Comparison of ENCODE assay signal across 9 mouse cellular contexts in the genomic region with DNA sequence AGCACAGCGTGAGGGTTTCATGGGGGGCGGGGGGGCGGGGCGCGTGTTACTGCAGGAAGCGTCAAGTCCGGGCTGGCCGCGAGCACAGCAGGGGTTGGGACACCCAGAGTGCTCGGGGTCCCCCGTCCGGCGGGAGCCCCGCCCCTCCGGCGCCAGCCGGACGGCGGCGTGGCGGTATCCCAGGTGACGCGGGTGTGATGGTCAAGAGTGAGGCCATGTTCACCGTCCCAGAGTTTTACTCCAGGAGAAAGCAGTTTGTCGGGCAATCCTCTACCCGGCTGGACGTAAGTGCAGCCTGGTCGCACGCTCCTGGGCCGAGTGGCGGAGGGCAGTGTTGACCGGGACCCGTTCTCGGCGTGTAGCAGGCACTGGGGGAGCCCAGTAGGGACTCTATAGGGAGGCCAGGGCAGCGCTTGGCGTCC. TPM values are rescaled to one million over a fixed set of nuclear protein-coding genes. Genes with fewer than 3 reads are reported as not detected.
DNase-seq lines count a peak whose midpoint lies in the region; ATAC-seq and TF ChIP-seq lines count a peak whose summit lies in the region.
"Had no signal": no experiment of that assay in that cellular context is flagged by ENCODE, and none has a peak within 500 bp of the region (broad histone marks: within the 10 kb centered on the region; RNA-seq: fewer than 3 reads in every experiment).

A gene (plus strand): TSS at position 106 of the 422 bp plus-strand sequence.

- H3K27ac ChIP-seq in forebrain, postnatal 0 days (ENCODE audit: low read depth, low read length), result no peak within 1 kb of the TSS
- no peak within 1 kb of the TSS for H3K27ac ChIP-seq in lung, embryonic 14.5 days (ENCODE audit: low read depth)
- no peak within 1 kb of the TSS for H3K27ac ChIP-seq in cerebellum, adult 2 months (ENCODE audit: insufficient read depth, low read length)

- H3K9ac ChIP-seq in forebrain, postnatal 0 days, result 0 out of 2 replicates have a peak within 1 kb of the TSS, but pooled peaks have one; percentile 10
- peak within 1 kb of the TSS; percentile 55 for H3K9ac ChIP-seq in lung, embryonic 14.5 days

- peak within 1 kb of the TSS; percentile 34 for H3K4me3 ChIP-seq in forebrain, postnatal 0 days (ENCODE audit: low read depth, low read length)
- H3K4me3 ChIP-seq in lung, embryonic 14.5 days (ENCODE audit: low read depth, low read length), result peak within 1 kb of the TSS; percentile 44
- no peak within 1 kb of the TSS for H3K4me3 ChIP-seq in cerebellum, adult 2 months (replicated peaks; ENCODE audit: insufficient read depth, low read depth, low read length)

- no peaks in the 10 kb centered on the region for H3K36me3 ChIP-seq in forebrain, postnatal 0 days (ENCODE audit: insufficient read depth)
- H3K36me3 ChIP-seq in lung, embryonic 14.5 days (ENCODE audit: insufficient read depth), result no peaks in the 10 kb centered on the region

- peak; percentile 24 for DNase-seq in kidney, adult 11 months
- no peak for DNase-seq in kidney, adult 8-10 months
- no peak for DNase-seq in forebrain, postnatal 0 days
- peak; percentile 46 for DNase-seq in kidney, adult 18-20 months
- peak; percentile 62 for DNase-seq in lung, embryonic 14.5 days
- peak; percentile 55 for DNase-seq in retina, embryonic 14.5 days (ENCODE audit: low spot score)
- no peak for DNase-seq in cerebellum, adult 2 months

- under 1% methylated on average over 37 of the region's 37 CpGs for WGBS in forebrain, postnatal 0 days
- 2% methylated on average over 37 of the region's 37 CpGs for WGBS in lung, embryonic 14.5 days
- 3% methylated on average over 37 of the region's 37 CpGs for WGBS in cerebellum, adult 2 months

- peak within 1 kb of the TSS; percentile 56 for H3K4me2 ChIP-seq in forebrain, postnatal 0 days (ENCODE audit: low read depth)
- peak within 1 kb of the TSS; percentile 80 for H3K4me2 ChIP-seq in lung, embryonic 14.5 days

- TF ChIP-seq POLR2A in cerebellum, adult 2 months (IDR thresholded peaks at IDR 0.05; ENCODE audit: borderline replicate concordance, insufficient read depth, low read length), result no peak

- H3K9me3 ChIP-seq in forebrain, postnatal 0 days (ENCODE audit: low read length), result no peaks in the 10 kb centered on the region
- H3K9me3 ChIP-seq in lung, embryonic 14.5 days (ENCODE audit: low read depth, low read length), result no peaks in the 10 kb centered on the region

- no peaks in the 10 kb centered on the region for H3K4me1 ChIP-seq in forebrain, postnatal 0 days (ENCODE audit: insufficient read depth)
- no peaks in the 10 kb centered on the region for H3K4me1 ChIP-seq in lung, embryonic 14.5 days (ENCODE audit: insufficient read depth)
- H3K4me1 ChIP-seq in cerebellum, adult 2 months (ENCODE audit: control insufficient read depth, insufficient read depth, low read length), result no peaks in the 10 kb centered on the region

- TF ChIP-seq CTCF in forebrain, postnatal 0 days (IDR thresholded peaks at IDR 0.05; ENCODE audit: low read depth), result no peak
- TF ChIP-seq CTCF in lung, embryonic 14.5 days (IDR thresholded peaks at IDR 0.05; ENCODE audit: low read depth), result no peak
- no peak for TF ChIP-seq CTCF in cerebellum, adult 2 months (IDR thresholded peaks at IDR 0.05; ENCODE audit: borderline replicate concordance, insufficient read depth, low read depth, low read length)

- no peak; the same call in 1 of the 2 replicates for ATAC-seq in forebrain, postnatal 0 days
- peak; percentile 90 for ATAC-seq in lung, embryonic 14.5 days (ENCODE audit: insufficient read depth)
- ATAC-seq in inflammation-experienced regulatory T-cells, adult 6 months, result no peak

- H3K27me3 ChIP-seq in forebrain, postnatal 0 days (ENCODE audit: insufficient read depth, low read length), result peaks cover 8% of the 10 kb centered on the region; the same call in 1 of the 2 replicates
- peaks cover 6% of the 10 kb centered on the region; the same call in 1 of the 2 replicates for H3K27me3 ChIP-seq in lung, embryonic 14.5 days (ENCODE audit: insufficient read depth, low read length)
- peaks cover 1% of the 10 kb centered on the region; the same call in 1 of the 2 replicates for H3K27me3 ChIP-seq in cerebellum, adult 2 months (ENCODE audit: control insufficient read depth, insufficient read depth, low read length)
- H3K27me3 ChIP-seq: CH12.LX had no signal

RNA-seq across cellular contexts. Expression of the gene that starts here (rescaled TPM):
- total RNA-seq in forebrain, postnatal 0 days (2014; rRNA removed), result 1.1 and 1.8 TPM in 2 replicates
- 2.2 and 2.7 TPM in 2 replicates for polyA plus RNA-seq in forebrain, postnatal 0 days (2015; fragmentation: Nextera tagmentation; extraction: Ambion mirVana)
- 2.8 and 3.2 TPM in 2 replicates for polyA plus RNA-seq in lung, embryonic 14.5 days (2014; fragmentation: Nextera tagmentation; extraction: Ambion mirVana)
- 0.72 and 0.90 TPM in 2 replicates for polyA plus RNA-seq in cerebellum, adult 2 months (2012; rRNA removed)
- polyA plus RNA-seq in inflammation-experienced regulatory T-cells, adult 6 months (2017; shearing (Covaris generic)), result not detected
- total RNA-seq: CH12.LX had no signal

Comparison
In these comparisons a context has a peak if more than half of its experiments do, and no peak if none do; other contexts are left out.
1. DNase-seq: peak in kidney, adult 11 months (single experiment), kidney, adult 18-20 months (single experiment), lung, embryonic 14.5 days (single experiment) and retina, embryonic 14.5 days (single experiment); none in kidney, adult 8-10 months (0 of 2), forebrain, postnatal 0 days (single experiment) and cerebellum, adult 2 months (0 of 2).